Mouse (Mus musculus) megakaryocyte progenitor cell, adult 5-6 weeks (primary cell): ENCODE measurements around the gene Tmigd1. TPM values are rescaled to one million over a fixed set of nuclear protein-coding genes. Genes with fewer than 3 reads are reported as not detected.

Experiments used
- total RNA-seq, 2 experiments: library from RNA; stranded (forward) in 1 of 2; stranded (reverse) in 1 of 2; fragments of 157-497, 149-512 nt in 1 of 2; fragments of 200-1000 nt in 1 of 2; gene quantifications; 2 replicates each; pipeline versions ENCODE4 v1.2.3 to v1.2.4; 2015 to 2017

Gene Tmigd1
- total RNA-seq, 2 experiments from 2014 or later = not detected

Other genes starting within 250 kb of the Tmigd1 start
- not detected in 2 replicates for gene Bhlha9, start 229.7 kb upstream of the Tmigd1 start, total RNA-seq (2015)
- not detected in 2 replicates for gene Bhlha9, start 229.7 kb upstream of the Tmigd1 start, total RNA-seq (2017)
- not detected in 2 replicates for gene Trarg1, start 222.4 kb upstream of the Tmigd1 start, total RNA-seq (2015)
- not detected in 2 replicates for gene Trarg1, start 222.4 kb upstream of the Tmigd1 start, total RNA-seq (2017)
- gene Gosr1, start 138.6 kb upstream of the Tmigd1 start, total RNA-seq (2015) = 19.4 and 27.4 TPM in 2 replicates
- gene Gosr1, start 138.6 kb upstream of the Tmigd1 start, total RNA-seq (2017) = 65.4 and 71.6 TPM in 2 replicates
- 28.3 and 29.5 TPM in 2 replicates for gene Cpd, start 55.1 kb upstream of the Tmigd1 start, total RNA-seq (2015)
- gene Cpd, start 55.1 kb upstream of the Tmigd1 start, total RNA-seq (2017) = 18.8 and 18.9 TPM in 2 replicates
- 63.5 and 71.3 TPM in 2 replicates for gene Blmh, start 22.6 kb downstream of the Tmigd1 start, total RNA-seq (2015)
- 196 and 216 TPM in 2 replicates for gene Blmh, start 22.6 kb downstream of the Tmigd1 start, total RNA-seq (2017)
- gene Slc6a4, start 96.4 kb downstream of the Tmigd1 start, total RNA-seq (2015) = not detected in 2 replicates
- gene Slc6a4, start 96.4 kb downstream of the Tmigd1 start, total RNA-seq (2017) = not detected in 2 replicates
- gene Nsrp1, start 176.3 kb downstream of the Tmigd1 start, total RNA-seq (2015) = 31.1 and 51.1 TPM in 2 replicates
- gene Nsrp1, start 176.3 kb downstream of the Tmigd1 start, total RNA-seq (2017) = 17.7 and 26.8 TPM in 2 replicates